Mouse (Mus musculus) forebrain, postnatal 0 days (tissue): ENCODE measurements around the gene Zfp385c. TPM values are rescaled to one million over a fixed set of nuclear protein-coding genes. Genes with fewer than 3 reads are reported as not detected.

Experiments used
- ATAC-seq: fragments of 200-750 bp; cut with Nextera tagmentation; 2 replicates; pipeline ENCODE4 v1.8.0; 2017; ENCODE audit warnings: mild to moderate bottlenecking, moderate library complexity
- DNase-seq: peaks from one replicate; pipeline ENCODE4 v3.0.0-alpha.2; 2015
- H3K27ac ChIP-seq: fragments of 300-500 bp; sonication (generic); 2 replicates; pipeline ENCODE4 v1.5.1; 2014; ENCODE audit warnings: low read depth, mild to moderate bottlenecking, antibody characterized with exemption, low read length, moderate library complexity, mixed read lengths
- H3K27me3 ChIP-seq: fragments of 300-500 bp; sonication (generic); 2 replicates; pipeline ENCODE4 v1.6.1; 2014; ENCODE audit warnings: mild to moderate bottlenecking, low read length, mixed read lengths; ENCODE audit not compliant: insufficient read depth
- H3K36me3 ChIP-seq: fragments of 300-500 bp; sonication (generic); 2 replicates; pipeline ENCODE4 v1.6.1; 2014; ENCODE audit warnings: mild to moderate bottlenecking, moderate library complexity; ENCODE audit not compliant: insufficient read depth
- H3K4me1 ChIP-seq: fragments of 300-500 bp; sonication (generic); 2 replicates; pipeline ENCODE4 v1.6.1; 2014; ENCODE audit warnings: antibody characterized with exemption; ENCODE audit not compliant: insufficient read depth
- H3K4me2 ChIP-seq: fragments of 300-500 bp; sonication (generic); 2 replicates; pipeline ENCODE4 v1.6.1; 2014; ENCODE audit warnings: low read depth, mild to moderate bottlenecking, moderate library complexity
- H3K4me3 ChIP-seq: fragments of 300-500 bp; sonication (generic); 2 replicates; pipeline ENCODE4 v1.5.1; 2014; ENCODE audit warnings: low read depth, low read length, mixed read lengths
- H3K9ac ChIP-seq: fragments of 300-500 bp; sonication (generic); 2 replicates; pipeline ENCODE4 v1.6.1; 2014; ENCODE audit warnings: mild to moderate bottlenecking
- H3K9me3 ChIP-seq: fragments of 300-500 bp; sonication (generic); 2 replicates; pipeline ENCODE4 v1.6.1; 2016; ENCODE audit warnings: low read length
- CTCF ChIP-seq: sonication (generic); IDR thresholded peaks from 2 replicates; pipeline ENCODE4 v1.5.1; 2016; ENCODE audit warnings: antibody characterized with exemption, control low read depth, low read depth
- WGBS: fragments of 180-500 bp; shearing (Covaris S2); extraction: QIAGEN DNeasy Blood & Tissue Kit; methylation state at CpG from one replicate; pipeline ENCODE4 v1.1.7; 2014; 5-methylcytosine and 5-hydroxymethylcytosine counted together
- polyA plus RNA-seq: library from polyadenylated mRNA; unstranded; fragments of >200 nt; fragmentation: Nextera tagmentation; extraction: Ambion mirVana; gene quantifications from 2 replicates; pipeline ENCODE4 v1.2.1, GENCODE M21; 2015
- total RNA-seq: library from RNA; depleted of rRNA; stranded (reverse); fragments of >200 nt; gene quantifications from 2 replicates; pipeline ENCODE4 v1.2.3, GENCODE M21; 2014; rRNA removed

Gene Zfp385c
- total RNA-seq (1.7 and 2.0 TPM in 2 replicates), polyA plus RNA-seq (0.40 and 1.0 TPM in 2 replicates)

GRCm38 (mm10) chr11:100692164-100692616 is at the start of gene Zfp385c:
Gene Zfp385c (minus strand): TSS chr11:100692455.
- no peak for DNase-seq
- no peaks in the 10 kb centered on the region for H3K4me1 ChIP-seq
- H3K4me3 ChIP-seq = peak within 1 kb of the TSS; percentile 1; the same call in 1 of the 2 replicates
- H3K9ac ChIP-seq = no peak within 1 kb of the TSS
- H3K36me3 ChIP-seq = no peaks in the 10 kb centered on the region
- peaks cover 3% of the 10 kb centered on the region for H3K27me3 ChIP-seq
- H3K27ac ChIP-seq = no peak within 1 kb of the TSS
- WGBS = 2% methylated on average over 23 of the region's 23 CpGs
- ATAC-seq = no peak
- no peaks in the 10 kb centered on the region for H3K9me3 ChIP-seq
- no peak for TF ChIP-seq CTCF
- peak within 1 kb of the TSS; percentile 47 for H3K4me2 ChIP-seq

GRCm38 (mm10) chr11:100741348-100741747 is 49.1 kb upstream of the Zfp385c start:
- no peaks in the 10 kb centered on the region for H3K27me3 ChIP-seq
- no peak for TF ChIP-seq CTCF
- H3K4me3 ChIP-seq = no peak overlapping the region
- 77% methylated on average over 6 of the region's 6 CpGs for WGBS
- H3K9me3 ChIP-seq = no peaks in the 10 kb centered on the region
- H3K4me1 ChIP-seq = peaks cover 10% of the 10 kb centered on the region; the same call in 1 of the 2 replicates
- no peak for ATAC-seq
- DNase-seq = no peak
- H3K4me2 ChIP-seq = no peak overlapping the region
- no peak overlapping the region for H3K9ac ChIP-seq
- peaks cover 20% of the 10 kb centered on the region for H3K36me3 ChIP-seq
- H3K27ac ChIP-seq = no peak overlapping the region

GRCm38 (mm10) chr11:100738749-100739148 is 46.5 kb upstream of the Zfp385c start:
- no peak for ATAC-seq
- peaks cover 15% of the 10 kb centered on the region for H3K36me3 ChIP-seq
- H3K27me3 ChIP-seq = no peaks in the 10 kb centered on the region
- peak overlapping the region; percentile 94 for H3K4me3 ChIP-seq
- 7% methylated on average over 5 of the region's 5 CpGs for WGBS
- no peak for TF ChIP-seq CTCF
- H3K4me2 ChIP-seq = peak overlapping the region; percentile 79
- H3K9me3 ChIP-seq = no peaks in the 10 kb centered on the region
- H3K9ac ChIP-seq = peak overlapping the region; percentile 64
- H3K4me1 ChIP-seq = peaks cover 10% of the 10 kb centered on the region; the same call in 1 of the 2 replicates
- H3K27ac ChIP-seq = peak overlapping the region; percentile 87
- DNase-seq = no peak

- WGBS = 1% methylated on average over 39 of the region's 39 CpGs
- no peak; the same call in 1 of the 2 replicates for TF ChIP-seq CTCF
These were observed 45.9 kb upstream of the Zfp385c start, which contains the start of gene Rab5c for GRCm38 (mm10) chr11:100738066-100738604. Gene Rab5c (minus strand): TSS chr11:100738215.

GRCm38 (mm10) chr11:100737105-100737733 is 45.0 kb upstream of the Zfp385c start:
- ATAC-seq = no peak
- no peak for DNase-seq
- WGBS = 2% methylated on average over 13 of the region's 13 CpGs
- peak overlapping the region; percentile 90 for H3K9ac ChIP-seq
- H3K4me2 ChIP-seq = peak overlapping the region; percentile 79
- H3K9me3 ChIP-seq = no peaks in the 10 kb centered on the region
- peaks cover 12% of the 10 kb centered on the region; the same call in 1 of the 2 replicates for H3K36me3 ChIP-seq
- H3K27ac ChIP-seq = peak overlapping the region; percentile 77
- peak overlapping the region; percentile 94 for H3K4me3 ChIP-seq
- no peak for TF ChIP-seq CTCF
- H3K27me3 ChIP-seq = no peaks in the 10 kb centered on the region
- peaks cover 10% of the 10 kb centered on the region; the same call in 1 of the 2 replicates for H3K4me1 ChIP-seq

More at GRCm38 (mm10) chr11:100738066-100738604, 45.9 kb upstream of the Zfp385c start, which contains the start of gene Rab5c:
- ATAC-seq (peak; percentile 99), DNase-seq (peak; percentile 99)
- peak within 1 kb of the TSS; percentile 79 for H3K4me2 ChIP-seq
- no peaks in the 10 kb centered on the region for H3K27me3 ChIP-seq
- peak within 1 kb of the TSS; percentile 90 for H3K9ac ChIP-seq
- H3K9me3 ChIP-seq = no peaks in the 10 kb centered on the region
- H3K4me3 ChIP-seq = peak within 1 kb of the TSS; percentile 94
- peaks cover 10% of the 10 kb centered on the region; the same call in 1 of the 2 replicates for H3K4me1 ChIP-seq
- H3K27ac ChIP-seq = peak within 1 kb of the TSS; percentile 87
- peaks cover 14% of the 10 kb centered on the region for H3K36me3 ChIP-seq

- ATAC-seq = no peak
These were observed 44.5 kb upstream of the Zfp385c start for GRCm38 (mm10) chr11:100736746-100737080.

More at GRCm38 (mm10) chr11:100736746-100737080, 44.5 kb upstream of the Zfp385c start:
- no peak for TF ChIP-seq CTCF
- no peak overlapping the region for H3K27ac ChIP-seq
- H3K9me3 ChIP-seq = no peaks in the 10 kb centered on the region
- H3K36me3 ChIP-seq = peaks cover 11% of the 10 kb centered on the region; the same call in 1 of the 2 replicates
- DNase-seq = no peak
- peaks cover 10% of the 10 kb centered on the region; the same call in 1 of the 2 replicates for H3K4me1 ChIP-seq
- H3K9ac ChIP-seq = 0 out of 2 replicates have a peak overlapping the region, but pooled peaks have one; percentile 90
- no peaks in the 10 kb centered on the region for H3K27me3 ChIP-seq
- H3K4me3 ChIP-seq = 0 out of 2 replicates have a peak overlapping the region, but pooled peaks have one; percentile 94
- WGBS = 74% methylated on average over 4 of the region's 4 CpGs
- H3K4me2 ChIP-seq = peak overlapping the region; percentile 79
